Mouse (Mus musculus) testis, adult 2 months (tissue): Measurements from ENCODE around the gene Fshr. TPM values are rescaled to one million over a fixed set of nuclear protein-coding genes. Genes with fewer than 3 reads are reported as not detected.

Experiments used
- H3K27ac ChIP-seq: fragments of 200-500 bp; 2 replicates; pipeline ENCODE4 v1.5.1; 2012; ENCODE audit warnings: low read depth, low read length; ENCODE audit not compliant: control insufficient read depth, insufficient read depth
- H3K27me3 ChIP-seq: fragments of 200-500 bp; 2 replicates; pipeline ENCODE4 v1.6.1; 2012; ENCODE audit warnings: mild to moderate bottlenecking, low read length, moderate library complexity; ENCODE audit not compliant: control insufficient read depth, insufficient read depth
- H3K36me3 ChIP-seq: fragments of 200-500 bp; 2 replicates; pipeline ENCODE4 v1.6.1; 2012; ENCODE audit warnings: mild to moderate bottlenecking, low read length; ENCODE audit not compliant: control insufficient read depth, insufficient read depth
- H3K4me1 ChIP-seq: fragments of 200-500 bp; 2 replicates; pipeline ENCODE4 v1.6.1; 2012; ENCODE audit warnings: low read length; ENCODE audit not compliant: control insufficient read depth, insufficient read depth
- H3K4me3 ChIP-seq: fragments of 200-500 bp; 2 replicates; pipeline ENCODE4 v1.5.1; 2012; ENCODE audit warnings: low read depth, mild to moderate bottlenecking, low read length, moderate library complexity, mixed read lengths; ENCODE audit not compliant: control insufficient read depth
- CTCF ChIP-seq: fragments of 200-500 bp; IDR thresholded peaks from 2 replicates; pipeline ENCODE4 v1.5.1; 2012; ENCODE audit warnings: low read depth, mild to moderate bottlenecking, inconsistent platforms, low read length, moderate library complexity; ENCODE audit not compliant: control insufficient read depth, insufficient read depth, insufficient replicate concordance
- POLR2A ChIP-seq: fragments of 200-500 bp; IDR thresholded peaks from 2 replicates; pipeline ENCODE4 v1.6.1; 2012; ENCODE audit warnings: low read depth, mild to moderate bottlenecking, inconsistent platforms, low read length, moderate library complexity; ENCODE audit not compliant: control insufficient read depth
- polyA plus RNA-seq: library from polyadenylated mRNA; depleted of rRNA; stranded (reverse); fragments of >200 nt; gene quantifications from 2 replicates; pipeline ENCODE4 v1.2.3, GENCODE M21; 2012

Fshr gene
- polyA plus RNA-seq, 1 experiment, result 2.4 TPM

DNA sequence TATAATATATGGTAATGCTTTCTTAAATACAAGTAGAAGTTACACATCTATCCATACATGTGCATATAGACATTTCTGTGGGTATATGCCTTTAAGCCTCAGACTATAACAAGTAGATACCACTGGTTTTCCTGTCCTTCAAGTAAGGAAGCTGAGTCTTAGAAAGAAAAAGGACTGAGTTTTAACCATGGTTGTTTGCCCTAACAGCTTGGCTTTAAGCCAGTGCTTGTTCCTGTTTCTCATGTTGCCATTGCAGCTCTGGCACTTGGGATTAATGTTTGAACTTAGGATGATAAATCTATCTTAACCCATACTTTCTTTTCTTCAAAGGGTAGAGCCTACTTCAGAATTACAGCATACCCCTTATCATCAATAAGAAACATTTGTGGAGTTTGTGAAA lies 200.6 kb downstream of the Fshr start:
- Histone ChIP-seq H3K27ac (no peak overlapping the region), H3K4me1 (no peaks in the 10 kb centered on the region), H3K36me3 (no peaks in the 10 kb centered on the region), H3K4me3 (no peak overlapping the region), H3K27me3 (no peaks in the 10 kb centered on the region)
- no peak for TF ChIP-seq POLR2A
- TF ChIP-seq CTCF, result no peak

DNA sequence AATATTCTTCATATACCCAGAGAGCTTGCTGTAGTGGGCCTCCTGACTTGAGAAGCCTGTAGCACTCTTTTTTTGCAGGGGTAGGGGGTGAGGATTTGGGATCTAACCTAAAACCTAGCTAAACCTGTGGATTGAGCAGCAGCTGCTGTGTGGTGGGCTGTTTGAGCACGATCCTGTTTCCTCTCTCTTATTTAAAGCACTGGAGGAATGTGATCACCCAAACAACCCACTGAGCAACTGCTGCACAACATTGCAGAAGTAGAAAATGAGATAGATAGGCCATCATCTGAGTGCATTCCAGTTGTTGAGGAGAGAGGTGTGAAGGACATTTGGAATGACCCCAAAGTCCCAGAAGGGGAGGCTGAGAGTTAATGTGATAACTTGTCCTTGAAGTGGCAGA lies 202.2 kb downstream of the Fshr start:
- TF ChIP-seq POLR2A, result no peak
- no peak for TF ChIP-seq CTCF
- Histone ChIP-seq H3K27ac (no peak overlapping the region), H3K4me3 (no peak overlapping the region), H3K4me1 (no peaks in the 10 kb centered on the region), H3K36me3 (no peaks in the 10 kb centered on the region), H3K27me3 (no peaks in the 10 kb centered on the region)

DNA sequence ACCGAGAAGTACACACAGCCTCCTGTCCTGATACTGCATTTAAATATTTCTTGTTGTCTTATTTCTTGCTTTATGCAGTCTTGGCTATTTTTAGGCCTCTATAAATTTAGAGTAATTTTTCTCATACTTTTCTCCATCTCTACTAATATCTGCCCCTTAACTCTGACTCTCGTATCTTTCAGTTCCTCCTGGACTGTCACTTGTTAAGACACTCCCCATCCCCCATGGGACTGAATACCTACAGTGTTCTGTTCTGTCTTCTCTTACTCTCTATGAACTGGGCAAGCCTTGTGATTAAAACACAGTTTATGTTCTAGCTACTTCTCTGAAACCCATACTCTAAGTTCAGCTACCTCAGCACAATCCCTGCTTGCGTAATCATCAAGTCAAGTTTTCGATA lies 209.2 kb downstream of the Fshr start:
- TF ChIP-seq CTCF (no peak), POLR2A (no peak)
- H3K27me3 ChIP-seq, result no peaks in the 10 kb centered on the region
- H3K36me3 ChIP-seq, result no peaks in the 10 kb centered on the region
- H3K27ac ChIP-seq, result no peak overlapping the region
- no peak overlapping the region for H3K4me3 ChIP-seq
- H3K4me1 ChIP-seq, result no peaks in the 10 kb centered on the region

DNA sequence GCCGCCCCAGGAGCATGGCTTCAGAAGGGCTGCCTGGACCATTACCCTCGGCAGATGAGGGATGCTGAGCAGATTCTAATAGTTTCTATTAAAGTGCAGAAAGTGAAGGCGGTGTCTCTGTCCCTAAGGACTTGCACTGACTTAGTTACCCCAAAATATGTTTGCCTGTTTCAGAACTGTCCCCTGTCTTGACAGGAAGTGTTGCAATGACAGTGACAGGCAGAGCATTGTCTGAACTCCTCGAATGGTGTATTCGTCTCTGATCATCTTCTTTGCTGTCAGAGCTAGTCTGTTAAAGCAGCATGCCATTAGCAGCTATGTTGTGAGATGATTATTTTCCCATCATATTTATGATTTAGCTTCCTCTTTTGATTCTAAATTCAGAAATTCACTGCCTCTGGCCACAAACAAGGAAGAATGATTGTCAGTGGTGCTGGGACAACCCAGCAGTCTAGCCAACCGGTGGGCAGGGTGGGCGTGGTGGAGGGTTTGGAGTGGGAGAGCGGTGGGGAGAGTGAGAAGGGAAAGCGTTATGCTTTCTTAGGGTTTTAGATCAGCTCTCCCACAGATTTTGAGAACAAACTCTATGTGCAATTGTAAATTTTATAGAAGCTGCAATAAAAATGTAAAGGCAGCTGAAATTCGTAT lies 219.6 kb downstream of the Fshr start:
- H3K4me1 ChIP-seq, result no peaks in the 10 kb centered on the region
- no peak overlapping the region for H3K4me3 ChIP-seq
- no peaks in the 10 kb centered on the region for H3K36me3 ChIP-seq
- TF ChIP-seq CTCF (no peak), POLR2A (no peak)
- H3K27me3 ChIP-seq, result no peaks in the 10 kb centered on the region
- no peak overlapping the region for H3K27ac ChIP-seq

DNA sequence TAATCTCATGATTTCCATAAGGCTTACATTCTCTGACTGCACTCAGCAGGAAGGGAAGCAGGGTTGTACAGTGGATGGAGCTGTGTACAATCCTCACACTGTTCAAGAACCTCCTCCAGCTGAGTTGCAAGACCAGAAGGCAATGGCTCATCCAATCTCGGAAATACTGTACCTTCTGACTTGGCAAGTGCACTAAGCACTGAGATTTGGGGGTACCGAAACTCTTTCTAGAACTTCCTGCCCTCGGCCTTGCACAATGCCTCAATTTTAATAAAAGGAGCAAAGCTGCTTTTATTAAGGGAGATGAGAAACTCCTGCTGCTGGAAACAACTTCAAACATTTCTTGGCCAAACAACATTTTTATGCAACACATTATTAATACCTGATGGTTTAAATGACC lies 225.9 kb downstream of the Fshr start:
- no peak overlapping the region for H3K27ac ChIP-seq
- H3K36me3 ChIP-seq, result no peaks in the 10 kb centered on the region
- H3K4me1 ChIP-seq, result no peaks in the 10 kb centered on the region
- H3K4me3 ChIP-seq, result no peak overlapping the region
- no peak for TF ChIP-seq POLR2A
- no peak for TF ChIP-seq CTCF
- no peaks in the 10 kb centered on the region for H3K27me3 ChIP-seq

GRCm38 (mm10) chr17:88966028-88966427 lies 234.4 kb downstream of the Fshr start:
- no peak for TF ChIP-seq CTCF
- peak; percentile 1; the same call in 1 of the 2 replicates for TF ChIP-seq POLR2A
- no peak overlapping the region for H3K4me3 ChIP-seq
- no peaks in the 10 kb centered on the region for H3K27me3 ChIP-seq

GRCm38 (mm10) chr17:88954011-88954410 lies 246.5 kb downstream of the Fshr start:
- no peak for TF ChIP-seq POLR2A
- TF ChIP-seq CTCF, result no peak
- Histone ChIP-seq H3K4me1 (no peaks in the 10 kb centered on the region), H3K27me3 (no peaks in the 10 kb centered on the region), H3K36me3 (no peaks in the 10 kb centered on the region), H3K27ac (no peak overlapping the region), H3K4me3 (no peak overlapping the region)

More at GRCm38 (mm10) chr17:88966028-88966427, 234.4 kb downstream of the Fshr start:
- Histone ChIP-seq H3K27ac (peak overlapping the region; percentile 76), H3K4me1 (0 out of 2 replicates have a peak, but pooled peaks cover 2% of the 10 kb centered on the region), H3K36me3 (no peaks in the 10 kb centered on the region)

- Histone ChIP-seq H3K27ac (no peak overlapping the region), H3K36me3 (no peaks in the 10 kb centered on the region), H3K4me3 (no peak overlapping the region), H3K4me1 (no peaks in the 10 kb centered on the region), H3K27me3 (no peaks in the 10 kb centered on the region)
- no peak for TF ChIP-seq CTCF
- no peak for TF ChIP-seq POLR2A
Measured at GRCm38 (mm10) chr17:88938153-88938681, 262.3 kb downstream of the Fshr start.
